Mouse (Mus musculus): Measurements from ENCODE around the gene Magi2.

The Magi2 gene

DNA sequence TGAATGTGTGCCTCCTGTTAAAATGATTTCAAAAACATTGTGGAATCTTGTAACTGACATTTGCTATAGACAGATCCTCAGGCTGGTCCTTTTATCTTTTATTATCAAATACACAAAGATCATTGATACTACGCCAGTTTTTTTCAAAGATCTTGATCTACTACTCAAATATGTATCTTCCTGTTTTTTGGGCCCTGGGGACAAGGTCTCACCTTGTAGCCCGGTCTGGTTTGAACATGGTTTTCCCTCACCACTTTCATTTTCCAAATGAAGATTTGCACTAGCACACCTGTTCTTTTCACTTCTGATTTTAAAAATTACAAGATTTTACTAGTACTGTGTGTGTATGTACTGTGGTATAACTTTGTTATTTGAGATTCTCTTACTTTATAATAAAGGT lies 745.9 kb downstream of the Magi2 start:
- no peak for DNase-seq

GRCm38 (mm10) chr5:19973852-19974251 lies 747.0 kb downstream of the Magi2 start:
- DNase-seq: no peak

- no peak for DNase-seq
Measured at GRCm38 (mm10) chr5:19981518-19981917, 754.7 kb downstream of the Magi2 start.

DNA sequence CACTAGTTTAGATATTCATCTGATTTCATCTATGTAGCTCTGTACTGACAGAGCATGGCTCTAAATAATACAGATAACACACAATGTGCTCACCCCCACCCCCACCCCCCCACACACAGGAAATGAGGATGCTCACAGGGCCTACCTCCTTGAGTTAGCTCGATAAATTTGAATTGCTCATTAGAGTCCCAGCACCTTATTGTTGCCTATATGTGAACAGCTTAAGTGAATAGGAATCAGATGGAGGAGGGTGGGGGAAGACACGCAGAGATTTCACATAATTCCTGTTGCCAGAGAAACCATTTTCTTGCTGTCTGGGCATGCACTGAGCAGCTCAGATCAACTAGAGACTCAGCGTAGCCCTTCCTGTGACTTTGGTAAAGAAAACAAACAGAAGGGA lies 755.2 kb downstream of the Magi2 start:
- no peak for DNase-seq

DNA sequence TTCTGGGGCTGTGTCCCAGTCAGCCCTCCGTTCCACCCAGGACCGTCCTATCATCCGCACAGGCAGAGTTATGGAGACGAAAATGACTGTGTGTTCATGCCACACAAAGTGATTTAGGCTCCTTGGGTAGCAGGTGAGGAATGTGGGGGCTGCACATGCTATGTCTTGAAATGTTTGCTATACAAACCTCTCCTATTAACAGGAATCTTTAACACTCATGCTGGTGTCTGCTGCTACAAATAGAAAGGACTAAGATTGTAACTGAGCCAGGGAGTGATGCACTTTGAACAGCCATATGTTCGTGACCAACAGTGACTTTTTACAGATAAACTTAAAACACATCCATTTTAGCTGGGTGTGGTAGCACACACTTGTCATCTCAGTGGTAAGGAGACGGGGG lies 772.6 kb downstream of the Magi2 start:
- DNase-seq: no peak

DNA sequence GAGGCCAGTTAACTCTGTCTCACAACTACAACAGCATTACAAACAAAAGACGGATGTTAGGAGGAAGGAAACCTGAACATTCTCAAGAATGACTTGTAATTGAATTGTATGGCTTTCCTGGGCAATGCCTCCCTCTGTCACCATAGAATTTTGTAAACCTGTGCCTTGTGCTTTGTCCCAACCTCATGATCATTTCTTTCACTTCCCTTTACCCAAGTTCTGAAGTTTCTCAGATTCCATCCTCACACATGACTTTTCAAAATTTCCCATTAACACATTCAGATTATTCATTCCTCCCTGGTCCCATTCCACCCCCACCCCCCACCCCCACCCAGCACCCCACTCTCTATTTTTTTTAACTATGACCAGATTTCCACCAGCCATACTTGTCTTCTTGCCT lies 773.1 kb downstream of the Magi2 start:
- DNase-seq: no peak

- DNase-seq: no peak
Measured at GRCm38 (mm10) chr5:20006616-20007015, 779.8 kb downstream of the Magi2 start.

DNA sequence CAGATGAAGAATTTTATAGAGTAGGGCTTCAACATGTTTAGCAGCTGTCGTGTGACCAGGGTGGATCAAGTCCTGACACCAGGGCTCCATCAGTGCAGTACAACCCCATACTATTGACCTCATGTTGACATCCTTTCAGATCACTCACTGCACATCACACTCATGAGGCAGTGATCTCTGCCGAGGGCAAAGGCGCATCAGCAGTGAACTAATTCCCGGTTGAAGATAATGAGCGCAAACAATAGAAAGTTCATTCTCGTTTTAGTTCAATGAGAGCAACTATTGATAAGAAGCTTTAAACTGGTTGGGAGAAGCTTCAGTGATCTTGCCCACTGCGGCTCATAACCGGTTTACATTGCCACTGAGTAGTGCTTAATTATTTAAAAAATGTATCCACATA lies 780.4 kb downstream of the Magi2 start:
- no peak for DNase-seq

GRCm38 (mm10) chr5:20010210-20010609 lies 783.4 kb downstream of the Magi2 start:
- DNase-seq: no peak

GRCm38 (mm10) chr5:20018063-20018462 lies 791.2 kb downstream of the Magi2 start:
- DNase-seq: no peak

DNA sequence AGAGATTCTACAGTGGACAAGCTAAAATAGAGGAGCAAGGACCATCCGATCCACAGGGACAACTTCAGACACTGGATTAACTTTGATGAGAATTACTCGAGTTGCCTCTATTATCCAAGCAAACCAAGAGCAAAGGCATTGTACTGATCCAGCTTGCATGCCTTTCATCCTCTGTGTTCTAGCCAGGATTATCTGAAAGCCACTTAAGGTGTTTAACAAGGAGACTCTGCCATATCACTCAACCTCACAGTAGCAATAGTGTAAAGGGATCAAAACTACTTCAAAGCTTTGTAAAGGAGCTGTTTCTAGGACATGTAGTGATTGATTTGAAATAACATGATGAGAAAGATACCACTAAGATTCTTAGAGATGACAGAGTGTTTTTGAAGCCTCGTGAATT lies 819.8 kb downstream of the Magi2 start:
- DNase-seq: no peak

DNA sequence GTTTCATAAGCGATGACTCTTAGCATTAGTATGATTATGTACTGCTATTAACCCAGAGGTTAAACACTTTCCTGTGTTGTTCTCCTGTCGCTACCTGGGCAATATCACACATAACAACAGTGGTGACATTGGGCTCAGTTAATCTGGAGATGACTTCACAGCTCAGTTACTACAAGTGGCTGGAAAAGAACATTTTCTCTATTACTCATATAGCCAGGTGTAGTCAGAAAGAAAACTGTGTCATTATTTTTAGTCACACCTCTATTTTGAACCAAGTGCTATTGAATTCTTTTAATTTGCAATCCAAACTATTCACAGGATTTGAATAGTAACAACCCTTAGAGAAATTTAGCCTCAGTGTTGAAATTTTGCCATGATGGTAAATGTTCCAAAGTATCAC lies 821.5 kb downstream of the Magi2 start:
- DNase-seq: no peak

DNA sequence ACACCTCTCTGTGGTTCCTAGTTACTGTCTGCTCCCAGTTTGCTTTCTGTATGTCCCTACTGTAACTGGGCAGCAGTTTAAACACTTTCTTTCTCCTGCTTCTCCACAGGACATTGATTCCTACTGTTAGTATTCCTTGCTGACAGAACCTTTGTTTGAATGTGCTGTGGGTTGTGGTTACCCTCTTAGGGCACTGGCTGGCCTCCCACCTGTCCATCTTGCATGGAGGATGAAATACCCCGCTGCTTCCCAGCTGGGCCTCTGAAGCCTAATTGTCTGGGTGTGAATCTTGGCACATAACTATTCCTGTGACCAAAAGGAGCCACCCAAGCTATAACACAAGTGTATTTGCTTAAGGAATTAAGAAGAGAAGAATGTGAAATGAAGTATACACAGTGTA lies 823.4 kb downstream of the Magi2 start:
- DNase-seq: peak; percentile 16

DNA sequence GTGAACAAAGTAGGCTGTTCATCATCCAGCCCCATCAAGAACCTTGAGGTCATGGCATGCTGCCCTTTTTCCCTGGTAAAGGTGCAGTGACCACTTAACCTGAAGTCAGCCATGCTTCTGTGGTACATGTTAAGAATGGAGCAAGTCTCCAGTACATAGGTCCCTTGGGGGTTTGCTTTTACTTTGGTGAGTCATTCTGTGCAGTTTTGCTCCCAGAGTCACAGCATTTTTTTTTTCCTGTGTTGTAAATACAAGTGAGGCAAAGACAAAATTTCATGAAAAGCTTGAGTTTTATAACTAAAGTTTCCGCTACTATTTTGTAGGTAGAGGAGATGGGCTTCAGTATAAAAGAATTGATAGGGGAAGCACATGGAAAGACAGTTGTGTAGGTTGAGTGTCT lies 828.2 kb downstream of the Magi2 start:
- no peak for DNase-seq

GRCm38 (mm10) chr5:20056074-20056842 lies 829.4 kb downstream of the Magi2 start:
- DNase-seq: no peak

DNA sequence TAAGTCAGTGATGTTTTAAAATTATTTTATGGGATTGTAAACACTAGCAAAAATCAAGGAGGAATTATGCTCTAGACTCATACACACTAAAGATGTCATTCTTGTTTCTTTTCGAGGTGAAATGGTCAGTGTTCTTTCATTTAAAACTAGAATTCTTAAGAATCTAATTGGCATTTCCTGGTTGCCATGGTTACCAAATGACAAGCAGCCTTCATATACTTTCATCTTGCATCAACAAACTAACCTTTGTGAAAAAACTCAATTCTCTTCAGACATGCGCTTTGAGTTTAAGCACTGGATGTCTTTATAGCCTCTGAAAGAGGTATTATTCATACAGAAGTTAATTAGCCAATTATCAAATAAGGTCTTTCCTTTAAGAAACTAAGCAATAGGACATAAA lies 830.0 kb downstream of the Magi2 start:
- DNase-seq: no peak

DNA sequence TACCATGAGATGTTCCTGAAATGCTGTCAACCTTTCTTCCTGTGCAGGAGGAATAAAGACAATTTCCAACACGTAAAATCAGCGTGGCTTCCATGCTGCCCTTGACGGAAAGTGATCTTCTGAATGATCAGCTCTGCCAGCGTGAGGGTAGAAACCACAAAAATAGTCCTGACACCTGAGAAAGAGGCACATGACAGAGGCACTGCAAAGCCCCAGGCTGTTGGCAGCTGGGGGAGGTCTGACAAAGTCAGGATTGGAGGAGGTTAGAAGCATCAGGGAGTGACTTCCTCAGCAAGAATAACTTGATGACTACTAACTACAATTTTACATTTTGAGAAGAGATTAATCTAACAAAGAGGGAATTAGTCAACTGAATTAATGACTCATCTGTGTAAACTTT lies 835.2 kb downstream of the Magi2 start:
- DNase-seq: no peak

- DNase-seq: no peak
Measured at GRCm38 (mm10) chr5:20065081-20065480, 838.2 kb downstream of the Magi2 start.

- no peak for DNase-seq
Measured at GRCm38 (mm10) chr5:20068496-20068895, 841.7 kb downstream of the Magi2 start.

- DNase-seq: no peak
Measured at GRCm38 (mm10) chr5:20068921-20069486, 842.2 kb downstream of the Magi2 start.

- DNase-seq: no peak
Measured at GRCm38 (mm10) chr5:20074101-20074500, 847.3 kb downstream of the Magi2 start.

DNA sequence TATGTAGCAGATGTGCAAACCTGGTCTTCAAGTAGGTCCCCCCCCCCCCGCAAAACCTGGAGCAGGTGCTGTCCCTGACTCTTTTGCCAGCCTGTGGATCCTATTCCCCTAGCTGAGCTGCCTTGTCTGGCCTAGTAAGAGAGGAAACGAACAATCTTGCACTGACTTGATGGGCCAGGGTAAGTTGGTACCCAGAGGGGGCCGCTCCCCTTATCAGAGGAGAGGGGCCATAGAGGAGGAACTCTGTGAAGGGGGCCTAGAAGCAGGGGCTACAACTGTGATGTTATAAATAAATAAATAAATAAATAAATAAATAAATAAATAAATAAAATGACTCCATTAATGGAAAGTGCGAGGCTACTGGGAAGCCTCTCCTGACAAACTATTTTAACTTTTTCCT lies 848.0 kb downstream of the Magi2 start:
- no peak for DNase-seq

- no peak for DNase-seq
Measured at GRCm38 (mm10) chr5:20078931-20079330, 852.1 kb downstream of the Magi2 start.

- DNase-seq: no peak
Measured at GRCm38 (mm10) chr5:20080605-20081309, 853.9 kb downstream of the Magi2 start.
